Mouse (Mus musculus) forebrain, embryonic 15.5 days (tissue): ENCODE measurements around the gene Wdr70. TPM values are rescaled to one million over a fixed set of nuclear protein-coding genes. Genes with fewer than 3 reads are reported as not detected.
"Not testable (repeated sequence)": the region's sequence is repeated elsewhere in the genome, so short reads cannot be mapped to it uniquely, and the experiment has no call there.

ENCODE experiments used
- ATAC-seq: fragments of 200-750 bp; cut with Nextera tagmentation; replicated peaks from 2 replicates; pipeline ENCODE4 v1.8.0; 2017; ENCODE audit warnings: mild to moderate bottlenecking, moderate TSS enrichment, moderate library complexity
- H3K27ac ChIP-seq: fragments of 300-500 bp; sonication (generic); replicated peaks from 2 replicates; pipeline ENCODE4 v1.5.1; 2015; ENCODE audit warnings: mild to moderate bottlenecking, inconsistent platforms
- H3K27me3 ChIP-seq: fragments of 300-500 bp; sonication (generic); 2 replicates; pipeline ENCODE4 v1.6.1; 2015; ENCODE audit warnings: inconsistent platforms
- H3K36me3 ChIP-seq: fragments of 300-500 bp; sonication (generic); 2 replicates; pipeline ENCODE4 v1.6.1; 2015; ENCODE audit warnings: mild to moderate bottlenecking, inconsistent platforms
- H3K4me1 ChIP-seq: fragments of 300-500 bp; sonication (generic); 2 replicates; pipeline ENCODE4 v1.6.1; 2015; ENCODE audit warnings: inconsistent platforms
- H3K4me2 ChIP-seq: fragments of 300-500 bp; sonication (generic); replicated peaks from 2 replicates; pipeline ENCODE4 v1.6.1; 2015; ENCODE audit warnings: mild to moderate bottlenecking, inconsistent platforms
- H3K4me3 ChIP-seq: fragments of 300-500 bp; sonication (generic); 2 replicates; pipeline ENCODE4 v1.5.1; 2015; ENCODE audit warnings: mild to moderate bottlenecking, inconsistent platforms
- H3K9ac ChIP-seq: fragments of 300-500 bp; sonication (generic); replicated peaks from 2 replicates; pipeline ENCODE4 v1.6.1; 2015; ENCODE audit warnings: mild to moderate bottlenecking, inconsistent platforms
- H3K9me3 ChIP-seq: fragments of 300-500 bp; sonication (generic); 2 replicates; pipeline ENCODE4 v1.6.1; 2016; ENCODE audit warnings: inconsistent platforms
- WGBS: fragments of 180-500 bp; shearing (Covaris S2); methylation state at CpG from one replicate; pipeline ENCODE4 v1.1.7; 2015; ENCODE audit warnings: mixed read lengths; 5-methylcytosine and 5-hydroxymethylcytosine counted together
- polyA plus RNA-seq: library from polyadenylated mRNA; unstranded; fragments of >200 nt; fragmentation: Nextera tagmentation; extraction: Ambion mirVana; gene quantifications from 2 replicates; pipeline ENCODE4 v1.2.1, GENCODE M21; 2015

Wdr70 gene
- polyA plus RNA-seq, 1 experiment from 2014 or later = 62.8 TPM

DNA sequence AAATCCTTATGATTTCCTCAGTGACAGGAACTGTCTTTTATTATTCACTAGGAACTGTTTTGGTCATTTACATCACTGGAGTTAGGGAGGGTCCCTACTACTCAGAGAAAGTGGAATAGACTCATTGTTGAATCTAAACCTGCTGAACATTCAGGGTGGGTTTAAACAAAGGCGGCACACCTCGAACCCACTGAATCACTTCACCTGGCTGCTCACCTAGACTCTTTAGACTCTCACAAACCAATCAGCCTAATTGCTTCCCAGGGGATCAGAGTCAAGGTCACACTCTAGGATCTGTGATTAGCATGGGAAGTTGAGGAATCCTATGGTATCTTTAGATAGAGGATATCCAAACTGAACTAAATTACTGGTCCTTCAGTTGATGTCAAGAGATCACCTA is 8.3 kb downstream of the Wdr70 start:
- no peaks in the 10 kb centered on the region for H3K27me3 ChIP-seq
- no peak overlapping the region for H3K9ac ChIP-seq
- H3K9me3 ChIP-seq = no peaks in the 10 kb centered on the region
- 96% methylated on average over 2 of the region's 2 CpGs for WGBS
- H3K27ac ChIP-seq = no peak overlapping the region
- H3K4me3 ChIP-seq = no peak overlapping the region
- no peak overlapping the region for H3K4me2 ChIP-seq
- peaks cover 39% of the 10 kb centered on the region for H3K36me3 ChIP-seq
- no peak for ATAC-seq
- no peaks in the 10 kb centered on the region for H3K4me1 ChIP-seq

DNA sequence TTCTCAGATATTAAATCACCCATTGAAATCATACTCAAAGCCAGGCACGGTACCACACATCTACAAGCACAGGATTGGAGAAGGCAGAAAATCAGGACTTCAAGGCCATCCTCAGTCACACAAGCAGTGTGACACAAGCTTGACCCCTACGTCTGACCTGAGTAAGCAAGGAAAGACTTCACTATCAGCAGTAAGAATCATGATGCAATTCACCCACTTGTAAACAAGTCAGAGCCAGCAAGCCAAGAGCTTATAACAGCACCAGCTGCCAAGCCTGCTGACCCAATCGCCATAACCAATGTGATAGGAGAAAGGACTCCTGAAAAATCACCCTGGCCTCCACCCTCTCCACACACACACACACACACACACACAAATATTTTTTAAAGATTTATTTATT is 10.3 kb downstream of the Wdr70 start:
- Histone ChIP-seq H3K36me3 (peaks cover 28% of the 10 kb centered on the region), H3K4me2 (no peak overlapping the region), H3K4me1 (no peaks in the 10 kb centered on the region), H3K27me3 (no peaks in the 10 kb centered on the region), H3K4me3 (no peak overlapping the region), H3K9ac (no peak overlapping the region), H3K27ac (no peak overlapping the region), H3K9me3 (no peaks in the 10 kb centered on the region)
- ATAC-seq = no peak
- 97% methylated on average over 3 of the region's 3 CpGs for WGBS

DNA sequence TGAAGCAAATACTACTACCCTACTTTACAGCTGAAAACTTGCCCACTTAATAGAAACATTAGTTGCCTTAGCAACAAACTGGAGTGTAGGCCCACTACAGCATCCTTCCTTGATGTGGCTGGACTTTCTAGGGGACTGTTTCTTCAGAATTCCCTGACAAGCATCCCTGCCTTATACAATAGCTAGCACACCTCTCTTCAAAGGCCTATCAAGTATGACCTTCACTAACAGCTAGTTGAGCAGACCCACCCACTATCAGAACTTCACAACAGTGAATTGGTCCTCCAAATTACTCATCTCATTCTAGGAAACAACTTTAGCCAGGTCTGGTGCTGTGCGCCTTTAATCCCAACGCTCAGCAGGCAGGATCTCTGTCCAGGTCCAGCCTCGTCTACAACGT is 11.7 kb downstream of the Wdr70 start:
- 93% methylated on average over 4 of the region's 4 CpGs for WGBS

DNA sequence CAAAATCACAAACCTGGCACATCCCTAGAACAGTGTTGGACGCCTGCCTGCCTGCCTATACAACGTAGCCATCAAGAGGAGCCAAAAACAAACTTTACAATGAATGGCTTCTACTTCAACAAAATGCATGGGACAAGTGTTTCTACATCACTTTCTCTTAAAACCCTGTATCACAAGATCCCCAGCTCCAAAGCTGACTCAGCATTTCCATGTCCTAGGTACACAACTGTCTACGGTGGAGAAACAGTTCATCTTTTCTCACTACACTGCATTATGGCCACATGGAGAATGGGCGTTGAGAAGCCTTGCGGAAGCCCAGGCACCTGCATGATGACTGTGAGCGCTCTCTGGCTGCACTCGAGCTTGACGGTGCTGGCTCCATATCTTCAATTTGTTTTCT is 16.9 kb downstream of the Wdr70 start:
- no peak for ATAC-seq
- H3K4me1 ChIP-seq = no peaks in the 10 kb centered on the region
- no peak overlapping the region for H3K9ac ChIP-seq
- H3K4me3 ChIP-seq = no peak overlapping the region
- no peak overlapping the region for H3K4me2 ChIP-seq
- H3K9me3 ChIP-seq = no peaks in the 10 kb centered on the region
- H3K27ac ChIP-seq = no peak overlapping the region
- H3K27me3 ChIP-seq = no peaks in the 10 kb centered on the region
- 95% methylated on average over 8 of the region's 8 CpGs for WGBS
- peaks cover 30% of the 10 kb centered on the region for H3K36me3 ChIP-seq

More for the DNA sequence above, 11.7 kb downstream of the Wdr70 start:
- no peaks in the 10 kb centered on the region for H3K27me3 ChIP-seq
- no peak overlapping the region for H3K4me2 ChIP-seq
- H3K9ac ChIP-seq = no peak overlapping the region
- no peaks in the 10 kb centered on the region for H3K9me3 ChIP-seq
- H3K4me1 ChIP-seq = no peaks in the 10 kb centered on the region
- no peak for ATAC-seq
- H3K27ac ChIP-seq = no peak overlapping the region
- no peak overlapping the region for H3K4me3 ChIP-seq
- peaks cover 22% of the 10 kb centered on the region for H3K36me3 ChIP-seq

DNA sequence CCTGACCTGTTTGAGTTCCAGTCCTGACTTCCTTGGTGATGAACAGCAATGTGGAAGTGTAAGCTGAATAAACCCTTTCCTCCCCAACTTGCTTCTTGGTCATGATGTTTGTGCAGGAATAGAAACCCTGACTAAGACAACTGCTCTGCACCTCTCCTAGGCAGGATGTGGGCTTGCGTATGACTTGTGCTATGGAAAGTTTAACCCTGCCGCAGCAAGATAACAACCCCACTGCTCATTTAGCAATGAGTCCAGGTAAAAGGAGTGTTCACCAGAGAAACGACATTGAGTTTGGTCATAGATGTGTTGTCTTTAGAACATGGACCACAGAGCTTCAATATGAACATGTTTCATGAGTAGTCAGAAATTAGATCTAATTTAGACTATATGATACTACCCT is 25.9 kb downstream of the Wdr70 start:
- H3K4me1 ChIP-seq = not testable (repeated sequence)
- 96% methylated on average over 3 of the region's 3 CpGs for WGBS

DNA sequence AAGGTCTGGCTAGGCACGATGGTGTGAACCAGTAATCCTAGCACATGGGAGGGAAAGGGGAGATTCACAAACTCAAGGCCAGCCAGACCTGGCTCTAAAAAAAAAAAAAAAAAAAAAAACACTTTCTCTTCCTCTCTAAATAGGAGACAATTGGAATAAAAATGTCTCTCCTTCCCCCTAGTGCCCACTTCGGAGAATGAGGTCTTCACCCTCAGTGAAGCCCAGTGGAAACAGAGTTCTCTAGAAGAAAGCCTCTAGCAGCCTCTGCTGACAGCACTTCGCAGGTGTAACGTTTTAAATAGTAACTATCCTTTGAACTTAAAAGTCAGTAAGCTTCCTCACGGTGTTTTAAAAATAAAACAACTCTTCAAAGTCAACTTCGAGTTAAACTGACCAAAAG is 33.8 kb downstream of the Wdr70 start:
- no peak for ATAC-seq

More for the DNA sequence above, 25.9 kb downstream of the Wdr70 start:
- not testable (repeated sequence) for H3K4me3 ChIP-seq, H3K9me3 ChIP-seq, H3K9ac ChIP-seq, H3K27ac ChIP-seq, H3K27me3 ChIP-seq, H3K4me2 ChIP-seq, ATAC-seq
- H3K36me3 ChIP-seq = peaks cover 31% of the 10 kb centered on the region

DNA sequence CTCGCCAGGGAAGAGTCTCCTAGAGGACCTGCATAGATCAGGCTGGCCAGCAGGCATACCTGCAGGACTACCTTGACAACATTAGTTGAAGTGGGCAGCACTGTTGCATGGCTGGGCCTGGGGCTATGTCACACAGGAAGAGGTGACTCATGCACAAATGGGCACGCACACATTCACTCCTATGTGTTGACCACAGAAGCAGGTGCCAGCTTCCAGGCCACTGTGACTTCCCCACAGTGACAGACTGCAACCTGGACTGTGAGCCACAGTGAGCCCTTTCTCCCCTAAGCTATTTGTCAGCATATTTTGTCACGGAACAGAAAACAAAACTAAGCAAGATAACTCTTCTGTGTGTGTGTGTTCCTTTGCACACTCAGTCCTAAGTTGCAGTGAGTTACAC is 47.8 kb downstream of the Wdr70 start:
- no peak overlapping the region for H3K4me2 ChIP-seq
- no peaks in the 10 kb centered on the region for H3K9me3 ChIP-seq
- H3K9ac ChIP-seq = no peak overlapping the region
- no peak overlapping the region for H3K4me3 ChIP-seq
- no peaks in the 10 kb centered on the region for H3K4me1 ChIP-seq
- no peak for ATAC-seq
- 93% methylated on average over 3 of the region's 3 CpGs for whole genome bisulfite sequencing
- peaks cover 6% of the 10 kb centered on the region; the same call in 1 of the 2 replicates for H3K36me3 ChIP-seq
- no peak overlapping the region for H3K27ac ChIP-seq
- no peaks in the 10 kb centered on the region for H3K27me3 ChIP-seq

More for the DNA sequence above, 33.8 kb downstream of the Wdr70 start:
- Histone ChIP-seq H3K36me3 (peaks cover 5% of the 10 kb centered on the region; the same call in 1 of the 2 replicates), H3K9me3 (no peaks in the 10 kb centered on the region), H3K27me3 (no peaks in the 10 kb centered on the region), H3K9ac (no peak overlapping the region), H3K27ac (no peak overlapping the region), H3K4me3 (no peak overlapping the region), H3K4me1 (no peaks in the 10 kb centered on the region), H3K4me2 (no peak overlapping the region)
- 87% methylated on average over 6 of the region's 6 CpGs for WGBS

DNA sequence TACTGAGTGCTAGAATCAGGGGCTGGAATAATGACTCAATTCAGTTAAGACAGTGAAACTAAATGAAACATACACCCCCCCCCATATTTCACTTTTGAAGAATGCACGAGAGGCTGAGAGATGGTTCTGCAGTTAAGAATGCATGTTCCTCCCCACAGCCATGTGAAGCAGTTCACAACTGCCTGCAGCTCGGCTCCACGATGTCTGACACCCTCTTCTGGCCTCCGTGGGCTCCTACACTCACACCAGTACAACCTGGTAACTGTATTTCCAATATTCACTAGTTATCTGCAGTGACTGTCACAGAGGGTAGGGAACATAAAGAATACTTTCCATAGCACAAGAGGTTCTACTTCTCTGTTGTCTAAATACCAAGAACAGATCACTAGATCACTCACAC is 59.2 kb downstream of the Wdr70 start:
- H3K4me1 ChIP-seq = no peaks in the 10 kb centered on the region
- H3K27ac ChIP-seq = no peak overlapping the region
- H3K9me3 ChIP-seq = no peaks in the 10 kb centered on the region
- no peak overlapping the region for H3K9ac ChIP-seq
- no peak for ATAC-seq
- 80% methylated on average over 4 of the region's 4 CpGs for WGBS
- no peak overlapping the region for H3K4me3 ChIP-seq
- no peak overlapping the region for H3K4me2 ChIP-seq
- H3K36me3 ChIP-seq = peaks cover 14% of the 10 kb centered on the region; the same call in 1 of the 2 replicates
- H3K27me3 ChIP-seq = no peaks in the 10 kb centered on the region

DNA sequence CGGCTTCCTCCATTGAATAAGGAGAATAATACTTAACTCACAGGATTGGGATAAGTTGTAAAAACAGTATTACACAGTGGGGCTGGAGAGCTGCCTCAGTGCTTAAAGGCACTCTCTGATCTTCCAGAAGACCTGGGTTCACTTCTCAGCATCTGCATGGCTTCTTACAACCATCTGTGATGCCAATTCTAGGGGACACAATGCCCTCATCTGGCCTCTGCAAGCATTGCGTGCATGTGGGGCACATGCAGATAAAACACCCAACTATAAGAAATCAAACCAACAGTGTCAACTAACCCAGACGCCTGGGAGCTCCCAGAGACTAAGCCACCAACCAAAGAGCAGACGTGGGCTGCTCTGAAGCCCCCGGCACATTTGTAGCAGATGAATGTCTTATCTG is 60.6 kb downstream of the Wdr70 start:
- 92% methylated on average over 5 of the region's 5 CpGs for WGBS
- Histone ChIP-seq H3K36me3 (peaks cover 15% of the 10 kb centered on the region), H3K4me1 (no peaks in the 10 kb centered on the region), H3K9me3 (no peaks in the 10 kb centered on the region), H3K4me3 (no peak overlapping the region), H3K27me3 (no peaks in the 10 kb centered on the region), H3K27ac (no peak overlapping the region), H3K4me2 (no peak overlapping the region), H3K9ac (no peak overlapping the region)
- ATAC-seq = no peak

DNA sequence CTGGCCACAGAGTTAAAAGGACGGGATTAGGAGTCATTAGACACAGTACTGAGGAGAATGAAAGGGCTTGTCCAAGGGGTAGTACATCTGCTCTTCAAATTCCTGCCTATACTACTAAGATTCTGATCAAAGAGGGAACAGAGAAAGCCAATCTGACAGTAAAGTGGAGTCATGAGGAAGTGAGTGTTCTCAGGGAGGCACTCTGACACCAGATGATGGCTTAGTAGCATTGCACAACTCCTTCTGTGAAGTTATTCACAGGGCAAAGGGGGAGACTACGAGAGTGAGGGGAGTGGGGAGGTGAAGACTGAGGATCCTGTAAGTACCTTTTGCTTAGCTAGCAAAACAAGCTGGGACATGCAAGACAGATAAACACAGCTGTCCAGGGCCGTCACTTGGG is 61.2 kb downstream of the Wdr70 start:
- Histone ChIP-seq H3K4me2 (no peak overlapping the region), H3K9ac (no peak overlapping the region), H3K36me3 (peaks cover 21% of the 10 kb centered on the region), H3K27ac (no peak overlapping the region), H3K4me1 (no peaks in the 10 kb centered on the region), H3K27me3 (no peaks in the 10 kb centered on the region), H3K4me3 (no peak overlapping the region), H3K9me3 (no peaks in the 10 kb centered on the region)
- ATAC-seq = no peak
- 79% methylated on average over 3 of the region's 3 CpGs for WGBS

DNA sequence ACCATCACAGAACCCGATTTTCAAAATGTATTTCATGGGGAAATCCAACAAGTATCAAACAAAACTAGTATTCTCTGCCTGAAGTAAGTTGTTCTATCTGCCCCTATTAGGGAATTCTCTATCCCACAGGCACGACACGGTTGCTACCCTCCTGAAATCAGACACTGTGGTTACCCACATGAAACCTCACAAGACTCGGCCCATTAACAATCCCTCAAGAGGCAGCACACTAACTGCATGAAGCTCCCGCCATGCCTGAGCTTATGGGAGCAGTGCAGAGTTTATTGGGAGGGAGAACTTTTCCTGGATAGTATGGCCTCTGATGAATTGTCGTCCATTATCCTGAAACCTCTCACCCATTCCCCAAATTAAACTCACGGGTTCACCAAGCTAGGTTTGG is 67.8 kb downstream of the Wdr70 start:
- H3K27me3 ChIP-seq = no peaks in the 10 kb centered on the region
- H3K36me3 ChIP-seq = peaks cover 9% of the 10 kb centered on the region
- 85% methylated on average over 7 of the region's 7 CpGs for WGBS
- H3K27ac ChIP-seq = no peak overlapping the region; the same call in 1 of the 2 replicates
- no peak overlapping the region for H3K4me2 ChIP-seq
- no peak overlapping the region for H3K4me3 ChIP-seq
- no peaks in the 10 kb centered on the region for H3K9me3 ChIP-seq
- no peak overlapping the region for H3K9ac ChIP-seq
- ATAC-seq = no peak
- 0 out of 2 replicates have a peak, but pooled peaks cover 2% of the 10 kb centered on the region for H3K4me1 ChIP-seq

DNA sequence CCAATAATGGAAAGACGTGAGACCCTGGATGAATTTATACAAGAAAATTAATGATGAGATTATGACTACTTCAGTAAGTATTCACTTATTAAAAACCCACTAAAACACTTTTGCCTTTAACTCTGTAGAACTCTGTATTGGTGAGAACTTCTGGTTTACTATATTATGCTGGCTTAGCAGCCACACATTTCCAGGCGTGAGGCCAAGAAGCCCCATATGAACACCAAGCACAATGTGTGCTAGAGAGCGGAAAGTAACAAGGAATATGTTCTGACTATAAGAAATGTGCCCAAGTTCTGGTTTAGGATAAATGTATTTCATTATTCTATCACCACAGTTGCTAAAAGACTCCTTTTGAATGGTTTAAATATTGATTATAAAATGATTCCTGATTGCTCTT is 68.4 kb downstream of the Wdr70 start:
- peak; percentile 81; the same call in 1 of the 2 replicates for ATAC-seq
- 67% methylated on average over 3 of the region's 3 CpGs for WGBS
- no peak overlapping the region; the same call in 1 of the 2 replicates for H3K27ac ChIP-seq
- no peak overlapping the region for H3K9ac ChIP-seq
- peaks cover 9% of the 10 kb centered on the region for H3K36me3 ChIP-seq
- H3K4me3 ChIP-seq = no peak overlapping the region
- no peak overlapping the region for H3K4me2 ChIP-seq
- 0 out of 2 replicates have a peak, but pooled peaks cover 2% of the 10 kb centered on the region for H3K4me1 ChIP-seq
- no peaks in the 10 kb centered on the region for H3K9me3 ChIP-seq
- H3K27me3 ChIP-seq = no peaks in the 10 kb centered on the region

DNA sequence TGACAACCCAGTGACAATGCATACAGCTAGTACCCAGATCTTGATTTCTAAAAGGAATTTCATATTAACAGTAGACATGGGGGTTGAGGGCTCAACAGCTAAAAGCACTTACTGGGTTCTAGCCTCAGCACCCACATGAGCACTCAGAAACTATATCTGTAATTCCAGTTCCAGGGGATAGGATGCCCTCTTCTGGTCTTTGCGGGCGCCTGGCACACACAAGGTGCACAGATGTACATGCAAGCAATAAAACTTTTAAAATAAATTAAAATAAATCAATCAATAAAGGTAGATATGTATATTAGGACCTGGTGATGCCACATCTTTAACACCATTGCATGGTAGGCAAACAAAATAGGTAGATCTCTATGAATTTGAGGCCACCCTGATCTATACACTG is 71.5 kb downstream of the Wdr70 start:
- 87% methylated on average over 2 of the region's 2 CpGs for WGBS

More for the DNA sequence above, 71.5 kb downstream of the Wdr70 start:
- Histone ChIP-seq H3K4me1 (0 out of 2 replicates have a peak, but pooled peaks cover 2% of the 10 kb centered on the region), H3K36me3 (no peaks in the 10 kb centered on the region), H3K4me2 (no peak overlapping the region), H3K4me3 (no peak overlapping the region), H3K9me3 (no peaks in the 10 kb centered on the region), H3K27me3 (no peaks in the 10 kb centered on the region), H3K9ac (no peak overlapping the region), H3K27ac (no peak overlapping the region)
- no peak for ATAC-seq
